Mouse (Mus musculus): Measurements from ENCODE around the gene AL731706.2.
A peak's percentile ranks its signal among the peaks of the same experiment; 100 is the strongest.
"Not testable (repeated sequence)": the region's sequence is repeated elsewhere in the genome, so short reads cannot be mapped to it uniquely, and the experiment has no call there.

AL731706.2 gene

GRCm38 (mm10) chr2:136885579-136885978, at the start of gene AL731706.2:
Gene AL731706.2 (minus strand): TSS chr2:136885679.
- DNase-seq (ENCODE audit: low spot score in 2 of 2), result no peak

DNA sequence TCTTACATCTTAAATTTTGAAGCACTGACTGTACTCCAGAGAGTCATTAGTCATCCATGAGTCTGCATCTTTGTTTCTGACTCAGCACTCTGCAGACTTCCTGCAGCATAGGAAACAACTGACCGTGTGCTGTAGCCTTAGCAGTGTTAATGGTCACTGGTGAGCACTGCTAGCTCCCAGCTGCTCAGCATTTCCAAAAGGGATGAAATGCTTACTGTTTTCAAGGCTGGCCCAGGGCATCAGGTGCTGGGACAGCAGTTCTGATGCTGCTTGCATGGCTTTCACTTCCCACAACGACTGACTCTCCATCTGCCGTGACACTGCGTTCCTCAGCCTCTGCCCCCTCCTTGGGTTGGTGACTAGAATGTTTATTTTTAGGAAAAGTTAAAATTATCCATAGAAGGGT, 35.5 kb upstream of the AL731706.2 start:
- DNase-seq (ENCODE audit: low spot score in 2 of 2), result no peak

DNA sequence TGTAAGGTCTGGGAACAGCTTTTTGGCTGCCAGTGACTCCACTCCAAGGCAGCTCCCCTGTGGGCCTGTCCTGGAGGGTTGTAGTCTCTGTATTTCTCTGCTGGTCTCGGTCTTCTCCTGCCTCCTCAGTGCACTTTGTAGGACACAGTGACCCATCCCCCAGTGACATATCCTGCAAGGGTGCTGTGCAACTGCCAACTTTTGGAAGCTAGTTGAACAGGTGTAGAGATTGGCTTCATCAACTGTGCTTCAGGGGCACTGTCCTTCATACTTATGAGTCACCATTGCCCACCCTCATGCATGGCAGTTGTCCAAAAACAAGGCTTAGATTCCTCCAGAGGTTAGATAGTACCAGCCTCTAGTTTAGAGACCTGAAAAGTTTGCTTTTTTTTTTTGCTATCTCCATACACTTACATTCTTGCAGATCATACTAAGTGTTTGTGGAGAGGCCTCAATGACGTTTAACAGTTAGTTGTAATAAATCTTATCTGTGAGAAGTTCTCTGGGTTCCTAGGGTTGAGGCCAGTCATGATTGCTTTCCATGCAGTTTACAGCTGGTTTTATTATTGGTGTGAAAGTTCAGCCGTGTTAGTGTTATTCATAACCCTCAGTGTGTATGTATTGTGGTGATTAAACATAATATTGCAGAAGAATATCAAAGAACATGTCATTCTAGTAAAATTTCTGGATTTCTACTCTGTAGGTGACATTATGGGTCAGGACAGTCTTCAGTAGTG, 34.9 kb upstream of the AL731706.2 start:
- no peak for DNase-seq (ENCODE audit: low spot score in 2 of 2)

DNA sequence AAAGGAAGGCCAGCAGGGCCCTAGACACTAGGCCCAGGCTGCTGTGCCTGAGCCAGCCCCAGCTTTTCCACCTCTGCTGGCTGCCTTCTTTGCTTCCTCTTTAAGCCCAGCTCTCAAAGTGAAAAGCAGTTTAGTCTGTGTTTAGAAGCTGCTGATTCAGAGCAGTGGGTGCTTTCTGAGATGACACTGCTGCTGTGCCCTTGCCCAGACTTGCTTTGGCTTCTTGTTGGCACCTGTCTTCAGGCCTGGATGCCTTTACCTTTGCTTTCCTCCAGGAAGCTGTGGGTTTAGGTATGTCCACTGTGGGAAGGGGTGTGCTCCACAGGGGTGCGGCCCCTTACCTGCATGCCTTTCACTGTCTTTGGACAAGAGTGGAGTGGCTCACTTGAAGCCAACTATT, 34.0 kb upstream of the AL731706.2 start:
- DNase-seq (ENCODE audit: low spot score in 2 of 2), result no peak

- no peak for DNase-seq (ENCODE audit: low spot score in 2 of 2)
Observed at GRCm38 (mm10) chr2:136914334-136914902, 28.9 kb upstream of the AL731706.2 start.

GRCm38 (mm10) chr2:136913021-136913420, 27.5 kb upstream of the AL731706.2 start:
- DNase-seq (ENCODE audit: low spot score in 2 of 2), result no peak

- no peak for DNase-seq (ENCODE audit: low spot score in 2 of 2)
Observed at GRCm38 (mm10) chr2:136911958-136912411, 26.5 kb upstream of the AL731706.2 start.

GRCm38 (mm10) chr2:136909298-136909697, 23.8 kb upstream of the AL731706.2 start:
- DNase-seq (ENCODE audit: low spot score in 2 of 2), result no peak

GRCm38 (mm10) chr2:136908596-136908995, 23.1 kb upstream of the AL731706.2 start:
- no peak for DNase-seq (ENCODE audit: low spot score in 2 of 2)

DNA sequence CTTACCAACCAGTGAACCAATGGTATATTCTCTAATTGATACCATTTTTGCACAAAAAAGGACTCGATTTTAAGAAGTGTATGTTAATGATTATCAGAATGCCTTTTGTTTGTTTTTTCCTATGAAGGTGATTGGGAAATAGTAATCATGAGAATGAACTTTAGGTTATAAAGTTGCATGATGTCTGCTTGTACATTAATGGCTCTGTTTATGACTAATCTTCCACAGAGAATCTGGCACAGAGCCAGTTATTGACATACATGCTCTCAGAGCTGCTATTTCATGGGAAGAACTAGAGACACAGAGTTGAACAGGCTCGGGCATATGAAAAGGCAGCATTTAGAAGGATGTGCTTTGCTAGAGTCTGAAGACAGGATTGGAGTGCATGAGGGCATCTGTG, 10.7 kb upstream of the AL731706.2 start:
- DNase-seq (ENCODE audit: low spot score in 2 of 2), result no peak

DNA sequence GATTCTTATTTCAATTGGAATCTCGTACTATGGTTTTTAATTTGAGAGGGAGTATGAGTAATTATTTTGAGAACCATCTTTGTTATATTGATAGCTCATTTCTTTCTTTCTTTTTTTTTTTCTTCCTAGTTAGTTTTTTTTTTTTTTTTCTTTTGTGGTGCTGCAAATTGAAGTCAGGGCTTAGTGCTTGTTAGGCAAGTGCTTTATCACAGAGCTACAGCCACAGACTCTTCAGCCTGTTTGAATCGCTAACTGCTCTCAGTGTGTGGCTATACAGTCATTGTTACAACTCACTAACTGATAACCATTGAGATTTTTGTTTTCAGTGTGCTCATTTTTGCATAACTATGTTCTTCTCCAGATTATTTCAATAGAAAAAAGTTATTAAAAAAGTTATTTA, 9.0 kb upstream of the AL731706.2 start:
- no peak for DNase-seq (ENCODE audit: low spot score in 2 of 2)

DNA sequence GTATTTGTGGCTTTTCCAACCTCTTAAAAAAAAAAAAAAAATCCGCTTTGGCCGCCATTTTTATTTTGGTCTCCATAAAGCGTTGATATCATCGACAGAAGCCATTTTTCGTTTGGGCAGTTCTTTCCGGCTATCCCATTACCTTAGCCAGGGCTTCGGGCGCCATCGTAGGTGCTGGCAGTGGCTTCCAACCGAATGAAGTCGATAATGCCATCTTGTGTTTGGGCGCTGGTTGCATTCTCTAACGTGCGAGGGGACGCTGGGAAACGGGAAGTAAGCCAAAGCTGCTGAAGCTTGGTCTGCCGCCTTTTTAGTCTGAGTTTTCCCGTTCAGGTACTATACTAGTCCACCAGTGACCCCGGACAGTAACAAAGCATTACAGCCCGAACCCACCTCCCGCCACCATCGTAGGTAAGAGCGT, 6.5 kb upstream of the AL731706.2 start:
- DNase-seq (ENCODE audit: low spot score in 2 of 2), result peak; percentile 89 to 92

- DNase-seq (ENCODE audit: low spot score in 2 of 2), result peak; percentile 98 to 99
Observed at GRCm38 (mm10) chr2:136891068-136891950, 5.8 kb upstream of the AL731706.2 start, which contains the start of the genes Slx4ip, AL731706.1 and Mkks. Gene Slx4ip (plus strand): TSS chr2:136891218. Gene AL731706.1 (minus strand): TSS chr2:136891389. Gene Mkks (minus strand): TSS chr2:136891389.

GRCm38 (mm10) chr2:136890716-136891067, 5.2 kb upstream of the AL731706.2 start:
- not testable (repeated sequence) for DNase-seq (ENCODE audit: low spot score in 2 of 2)

- DNase-seq (ENCODE audit: low spot score in 2 of 2), result no peak
Observed at GRCm38 (mm10) chr2:136886846-136887245, 1.4 kb upstream of the AL731706.2 start.

DNA sequence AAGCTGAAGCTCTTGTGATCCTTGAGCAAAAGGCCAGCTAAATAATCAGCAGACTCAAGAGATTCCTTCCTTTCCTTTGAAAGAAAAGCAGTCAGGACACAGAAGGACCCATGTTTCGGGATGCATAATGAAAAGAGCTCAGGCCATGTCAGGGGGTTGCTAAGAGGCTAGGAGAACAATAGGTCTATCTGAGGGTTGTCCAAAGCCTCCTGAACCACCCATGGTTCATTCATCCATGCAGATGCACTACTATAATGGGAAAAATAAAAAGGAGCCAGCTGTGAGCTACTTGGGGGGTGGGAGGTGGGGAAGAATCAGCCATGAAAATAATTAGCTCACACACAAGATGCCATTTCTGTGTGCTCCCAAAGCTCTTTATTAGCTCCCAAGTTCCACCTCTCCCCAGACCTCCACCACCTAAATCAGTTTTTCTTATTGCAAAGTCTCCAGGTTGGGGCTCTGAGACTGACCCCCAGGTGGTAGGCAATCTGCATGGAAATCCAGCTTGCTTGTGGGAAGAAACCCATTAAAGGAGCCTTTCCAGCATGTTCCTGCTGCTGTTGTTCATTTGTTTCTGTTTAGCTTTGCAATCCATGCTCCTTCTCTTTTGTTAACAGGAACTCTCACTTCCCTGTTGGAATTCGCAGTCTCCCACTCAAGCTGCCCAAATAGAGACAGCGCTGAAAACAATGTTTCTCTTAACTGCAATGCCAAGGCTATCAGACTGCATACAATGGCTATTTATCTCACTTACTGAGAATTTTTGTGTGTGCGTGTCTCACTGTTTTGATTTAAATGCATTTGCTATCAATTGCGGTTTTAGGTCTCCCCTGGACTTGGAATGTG, 30.7 kb downstream of the AL731706.2 start:
- DNase-seq (ENCODE audit: low spot score in 2 of 2), result no peak

DNA sequence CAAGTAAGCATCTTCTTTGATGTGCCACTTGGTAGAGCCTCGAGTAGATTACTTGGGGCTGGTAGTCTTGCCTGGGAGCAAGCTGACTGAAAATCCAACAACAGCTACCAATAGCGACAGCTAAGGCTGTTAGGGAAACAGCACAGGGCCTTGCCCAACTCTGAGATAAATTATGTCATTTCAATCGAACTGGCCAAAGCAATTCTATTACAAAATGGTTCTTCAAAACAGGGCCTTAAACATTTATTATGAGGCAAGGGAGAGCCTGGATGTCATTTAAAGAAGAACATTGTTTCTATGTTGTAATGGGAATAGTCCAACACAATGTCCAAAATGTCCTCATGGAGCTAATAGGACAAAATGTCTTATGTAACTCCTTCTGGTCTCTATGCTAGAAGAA, 35.1 kb downstream of the AL731706.2 start:
- DNase-seq (ENCODE audit: low spot score in 2 of 2), result no peak

DNA sequence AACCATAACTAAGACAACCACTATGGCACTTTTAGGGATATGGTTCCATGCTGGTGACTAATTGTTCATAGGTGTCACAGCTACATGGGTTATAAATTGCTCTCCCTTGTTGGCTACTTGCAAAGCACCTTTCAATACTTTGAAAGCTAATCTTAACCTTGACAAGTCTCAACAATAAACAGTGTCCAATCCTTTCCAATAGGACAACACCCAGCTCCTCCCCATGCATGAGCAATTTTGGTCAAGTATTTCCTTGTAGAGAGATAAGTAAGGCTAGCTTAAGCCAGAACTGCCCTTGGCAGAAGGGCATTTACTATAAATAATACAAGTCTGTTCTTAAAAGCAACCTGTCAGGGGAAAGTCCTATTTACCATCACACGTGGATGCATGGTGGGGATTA, 47.5 kb downstream of the AL731706.2 start:
- DNase-seq (ENCODE audit: low spot score in 2 of 2), result no peak

DNA sequence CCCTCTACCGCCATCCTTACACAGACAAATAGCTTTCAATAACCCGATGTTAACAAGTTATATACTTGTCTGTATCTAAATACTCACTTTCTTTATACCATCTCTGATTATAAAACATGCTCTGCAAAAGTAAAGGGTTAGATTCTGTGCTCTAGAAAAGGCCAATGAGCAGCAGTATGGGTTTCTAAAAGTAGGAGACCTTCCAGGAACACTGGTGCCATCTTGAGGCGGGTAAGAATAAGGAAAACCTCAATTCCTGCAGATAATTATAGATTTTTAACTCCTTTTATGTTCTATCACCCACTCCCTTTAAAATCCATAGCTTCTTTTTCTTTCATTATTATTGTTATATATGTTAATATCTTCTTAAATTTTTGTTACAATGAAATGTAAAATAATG, 49.6 kb downstream of the AL731706.2 start:
- DNase-seq (ENCODE audit: low spot score in 2 of 2), result no peak
